Mouse (Mus musculus) limb, embryonic 14.5 days (tissue): ENCODE results near the gene Dusp12. TPM values are rescaled to one million over a fixed set of nuclear protein-coding genes. Genes with fewer than 3 reads are reported as not detected.

ENCODE experiments used
- ATAC-seq: fragments of 200-750 bp; cut with Nextera tagmentation; 2 replicates; pipeline ENCODE4 v1.8.0; 2017; ENCODE audit warnings: low read depth, moderate number of reproducible peaks, moderate TSS enrichment; ENCODE audit not compliant: low FRiP score
- DNase-seq: peaks from one replicate; pipeline ENCODE4 v3.0.0-alpha.2; 2015; ENCODE audit warnings: low spot score
- H3K27ac ChIP-seq: fragments of 300-500 bp; sonication (generic); replicated peaks from 2 replicates; pipeline ENCODE4 v1.5.1; 2014; ENCODE audit warnings: low read depth, mild to moderate bottlenecking, low read length, moderate library complexity, mixed read lengths
- H3K27me3 ChIP-seq: fragments of 300-500 bp; sonication (generic); 2 replicates; pipeline ENCODE4 v1.6.1; 2014; ENCODE audit warnings: low read length, mixed read lengths; ENCODE audit not compliant: control insufficient read depth, insufficient read depth
- H3K36me3 ChIP-seq: fragments of 300-500 bp; sonication (generic); 2 replicates; pipeline ENCODE4 v1.6.1; 2014; ENCODE audit warnings: mild to moderate bottlenecking, low read length, moderate library complexity, mixed read lengths; ENCODE audit not compliant: control insufficient read depth, insufficient read depth
- H3K4me1 ChIP-seq: fragments of 300-500 bp; sonication (generic); 2 replicates; pipeline ENCODE4 v1.6.1; 2014; ENCODE audit warnings: antibody characterized with exemption, low read length, mixed read lengths; ENCODE audit not compliant: control insufficient read depth, insufficient read depth
- H3K4me2 ChIP-seq: fragments of 300-500 bp; sonication (generic); replicated peaks from 2 replicates; pipeline ENCODE4 v1.6.1; 2014; ENCODE audit warnings: low read depth, mild to moderate bottlenecking, low read length, moderate library complexity; ENCODE audit not compliant: severe bottlenecking
- H3K4me3 ChIP-seq: fragments of 300-500 bp; sonication (generic); replicated peaks from 2 replicates; pipeline ENCODE4 v1.5.1; 2014; ENCODE audit warnings: low read length
- H3K9ac ChIP-seq: fragments of 300-500 bp; sonication (generic); 2 replicates; pipeline ENCODE4 v1.6.1; 2014; ENCODE audit warnings: mild to moderate bottlenecking, low read depth, low read length, moderate library complexity; ENCODE audit not compliant: severe bottlenecking
- H3K9me3 ChIP-seq: fragments of 300-500 bp; sonication (generic); 2 replicates; pipeline ENCODE4 v1.6.1; 2016; ENCODE audit warnings: low read length; ENCODE audit not compliant: control insufficient read depth
- POLR2A ChIP-seq: fragments of 200-500 bp; IDR thresholded peaks from 2 replicates; pipeline ENCODE4 v1.8.0; 2012; ENCODE audit warnings: inconsistent platforms, mild to moderate bottlenecking, moderate library complexity, borderline replicate concordance; ENCODE audit not compliant: insufficient read depth, insufficient read length; ENCODE audit errors: extremely low read depth
- whole genome bisulfite sequencing: fragments of 180-500 bp; shearing (Covaris S2); extraction: QIAGEN DNeasy Blood & Tissue Kit; methylation state at CpG from one replicate; pipeline ENCODE4 v1.1.7; 2014; 5-methylcytosine and 5-hydroxymethylcytosine counted together
- polyA plus RNA-seq, 2 experiments: library from polyadenylated mRNA; depleted of rRNA in 1 of 2; stranded (reverse) in 1 of 2; unstranded in 1 of 2; fragments of >200 nt; fragmentation: Nextera tagmentation in 1 of 2; extraction: Ambion mirVana in 1 of 2; gene quantifications; 2 replicates each; pipeline versions ENCODE4 v1.2.1 to v1.2.3; 2012 to 2014

The Dusp12 gene
- polyA plus RNA-seq, 2 experiments: 51.5 to 58.5 TPM

- no peaks in the 10 kb centered on the region for H3K9me3 ChIP-seq
- peaks cover 6% of the 10 kb centered on the region for H3K36me3 ChIP-seq
- H3K4me1 ChIP-seq: no peaks in the 10 kb centered on the region
- 87% methylated on average over 13 of the region's 13 CpGs for WGBS
- TF ChIP-seq POLR2A: no peak
- H3K27ac ChIP-seq: no peak overlapping the region
- DNase-seq (no peak), ATAC-seq (no peak)
- H3K9ac ChIP-seq: no peak overlapping the region
- no peak overlapping the region for H3K4me2 ChIP-seq
- H3K4me3 ChIP-seq: no peak overlapping the region
- no peaks in the 10 kb centered on the region for H3K27me3 ChIP-seq
Measured at GRCm38 (mm10) chr1:170855056-170855760, 30.1 kb downstream of the Dusp12 start.

- H3K27ac ChIP-seq: no peak overlapping the region
- whole genome bisulfite sequencing: 79% methylated on average over 3 of the region's 3 CpGs
Measured at GRCm38 (mm10) chr1:170853604-170854003, 31.7 kb downstream of the Dusp12 start.

GRCm38 (mm10) chr1:170850637-170851624 lies 34.4 kb downstream of the Dusp12 start:
- Histone ChIP-seq H3K4me2 (no peak overlapping the region), H3K27me3 (no peaks in the 10 kb centered on the region), H3K9me3 (no peaks in the 10 kb centered on the region), H3K4me1 (no peaks in the 10 kb centered on the region), H3K27ac (no peak overlapping the region), H3K4me3 (no peak overlapping the region), H3K36me3 (peaks cover 9% of the 10 kb centered on the region), H3K9ac (no peak overlapping the region)
- no peak for TF ChIP-seq POLR2A
- 92% methylated on average over 23 of the region's 23 CpGs for WGBS
- ATAC-seq (no peak), DNase-seq (no peak)

More at GRCm38 (mm10) chr1:170853604-170854003, 31.7 kb downstream of the Dusp12 start:
- Histone ChIP-seq H3K9ac (no peak overlapping the region), H3K4me1 (no peaks in the 10 kb centered on the region), H3K4me2 (no peak overlapping the region), H3K9me3 (no peaks in the 10 kb centered on the region), H3K27me3 (no peaks in the 10 kb centered on the region), H3K4me3 (no peak overlapping the region), H3K36me3 (peaks cover 6% of the 10 kb centered on the region)
- no peak for TF ChIP-seq POLR2A
- DNase-seq: no peak
- no peak for ATAC-seq

GRCm38 (mm10) chr1:170850007-170850406 lies 35.3 kb downstream of the Dusp12 start:
- H3K27me3 ChIP-seq: no peaks in the 10 kb centered on the region
- H3K9ac ChIP-seq: no peak overlapping the region
- H3K4me3 ChIP-seq: no peak overlapping the region
- WGBS: 100% methylated on average over 2 of the region's 2 CpGs
- no peaks in the 10 kb centered on the region for H3K4me1 ChIP-seq
- H3K4me2 ChIP-seq: no peak overlapping the region
- DNase-seq (no peak), ATAC-seq (no peak)
- no peak overlapping the region for H3K27ac ChIP-seq
- H3K36me3 ChIP-seq: peaks cover 9% of the 10 kb centered on the region
- no peaks in the 10 kb centered on the region for H3K9me3 ChIP-seq
- TF ChIP-seq POLR2A: no peak
